Mouse (Mus musculus) CH12.LX (cell line): ENCODE measurements around the gene Tgfb1.

Source experiments
- CTCF ChIP-seq, 2 experiments: IDR thresholded peaks in 1 of 2; conservative IDR thresholded peaks in 1 of 2; 2 replicates each; pipeline ENCODE4 v1.5.1; 2011 to 2012; ENCODE audit warnings: low read depth in 2 of 2, low read length in 2 of 2, improper control_type of control experiment in 1 of 2, inconsistent platforms in 1 of 2, mild to moderate bottlenecking in 1 of 2, moderate library complexity in 1 of 2
- E2F4 ChIP-seq: IDR thresholded peaks from 2 replicates; pipeline ENCODE4 v1.6.1; 2011; ENCODE audit warnings: low read depth, low read length, improper control_type of control experiment; ENCODE audit not compliant: insufficient replicate concordance
- EP300 ChIP-seq: IDR thresholded peaks from 2 replicates; pipeline ENCODE4 v1.6.1; 2011; ENCODE audit warnings: low read length, improper control_type of control experiment
- JUN ChIP-seq: IDR thresholded peaks from 2 replicates; pipeline ENCODE4 v1.6.1; 2011; ENCODE audit warnings: low read depth, mild to moderate bottlenecking, low read length, improper control_type of control experiment, moderate library complexity; ENCODE audit not compliant: insufficient read depth
- MAZ ChIP-seq: IDR thresholded peaks from 2 replicates; pipeline ENCODE4 v1.6.1; 2012; ENCODE audit warnings: low read depth, mild to moderate bottlenecking, inconsistent platforms, low read length, improper control_type of control experiment, moderate library complexity
- POLR2A ChIP-seq: IDR thresholded peaks from 2 replicates; pipeline ENCODE4 v1.6.1; 2011; ENCODE audit warnings: low read depth, mild to moderate bottlenecking, improper control_type of control experiment, low read length
- TCF12 ChIP-seq: IDR thresholded peaks from 2 replicates; pipeline ENCODE4 v1.6.1; 2014; ENCODE audit warnings: low read depth, mild to moderate bottlenecking, inconsistent platforms, low read length, improper control_type of control experiment

DNA sequence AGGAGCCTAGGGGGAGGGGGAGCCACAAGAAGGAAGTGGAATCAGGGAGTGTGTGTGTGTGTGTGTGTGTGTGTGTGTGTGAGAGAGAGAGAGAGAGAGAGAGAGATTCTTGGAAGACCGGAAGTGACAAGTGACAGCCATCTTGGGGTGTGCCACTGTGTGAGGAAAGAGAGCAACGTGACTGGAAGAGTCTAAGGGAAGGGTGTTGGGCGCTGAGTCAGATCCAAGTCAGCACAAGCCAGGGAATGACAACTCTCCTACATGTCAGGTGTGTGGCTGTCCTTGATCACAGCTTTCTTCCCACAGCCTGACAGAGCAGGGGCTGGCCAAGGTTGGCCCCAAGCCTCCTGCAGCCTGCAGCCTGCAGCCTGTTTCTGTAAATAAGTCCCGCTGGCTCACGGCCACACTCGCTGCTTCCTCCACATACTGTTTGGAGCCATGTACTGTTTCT lies 19.0 kb downstream of the Tgfb1 start:
- no peak for TF ChIP-seq CTCF (conservative IDR thresholded peaks at IDR 0.05 in 1 of 2, IDR thresholded peaks at IDR 0.05 in 1 of 2; ENCODE audit: low read depth in 2 of 2, low read length in 2 of 2)
- no peak for TF ChIP-seq TCF12
- TF ChIP-seq MAZ = no peak
- TF ChIP-seq E2F4 = no peak
- TF ChIP-seq JUN = no peak
- TF ChIP-seq EP300 = no peak
- no peak for TF ChIP-seq POLR2A
